Mouse (Mus musculus): ENCODE data around the gene Cnep1r1. TPM values are rescaled to one million over a fixed set of nuclear protein-coding genes. Genes with fewer than 3 reads are reported as not detected.

Cnep1r1 gene
- polyA plus RNA-seq, 1 experiment from 2014 or later = 42.0 TPM

Other genes with a start within 250 kb of the Cnep1r1 start
- 5.0 and 5.5 TPM in 2 replicates for gene Zfp423, start 159.2 kb upstream of the Cnep1r1 start, polyA plus RNA-seq (2015; fragmentation: Nextera tagmentation; extraction: Ambion mirVana)
- 39.5 and 41.0 TPM in 2 replicates for gene Heatr3, start 19.1 kb downstream of the Cnep1r1 start, polyA plus RNA-seq (2015; fragmentation: Nextera tagmentation; extraction: Ambion mirVana)
- 6.3 and 7.0 TPM in 2 replicates for gene Tent4b, start 80.4 kb downstream of the Cnep1r1 start, polyA plus RNA-seq (2015; fragmentation: Nextera tagmentation; extraction: Ambion mirVana)
- 3.1 and 3.2 TPM in 2 replicates for gene Adcy7, start 153.6 kb downstream of the Cnep1r1 start, polyA plus RNA-seq (2015; fragmentation: Nextera tagmentation; extraction: Ambion mirVana)
- 54.5 and 55.7 TPM in 2 replicates for gene Brd7, start 243.4 kb downstream of the Cnep1r1 start, polyA plus RNA-seq (2015; fragmentation: Nextera tagmentation; extraction: Ambion mirVana)

Data from intestine, embryonic 15.5 days (tissue).